In the genomic region with DNA sequence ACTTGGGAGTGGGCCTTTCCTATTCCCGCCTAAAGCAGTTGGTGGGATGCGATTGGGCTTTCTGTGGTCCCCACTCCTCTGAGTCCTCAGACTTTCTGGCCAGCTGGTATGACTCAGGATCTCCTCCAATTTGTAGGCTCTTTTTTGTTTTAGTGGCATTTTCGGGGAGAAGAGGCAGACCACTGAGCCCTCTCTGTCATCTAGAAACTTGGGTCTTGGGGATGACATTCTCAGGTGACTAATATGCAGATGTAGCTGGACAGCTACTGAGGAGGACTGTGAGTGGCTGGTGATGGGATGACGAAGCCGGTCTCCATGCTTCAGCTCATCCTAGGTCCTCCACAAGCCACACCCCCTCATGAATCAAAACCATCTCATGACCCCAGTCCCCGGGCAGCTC, we compare ENCODE assay signal across 44 mouse cellular contexts. TPM values are rescaled to one million over a fixed set of nuclear protein-coding genes. Genes with fewer than 3 reads are reported as not detected.
"Had no signal": no experiment of that assay in that cellular context is flagged by ENCODE, and none has a peak within 500 bp of the region (broad histone marks: within the 10 kb centered on the region; RNA-seq: fewer than 3 reads in every experiment).

No protein-coding gene starts in this region.

- H3K4me3 ChIP-seq: left cerebral cortex, adult 2 months; limb, embryonic 10.5 days; limb, embryonic 12.5 days; limb, embryonic 13.5 days; limb, embryonic 15.5 days; liver, embryonic 12.5 days; liver, embryonic 13.5 days; liver, embryonic 15.5 days; lung, embryonic 15.5 days; megakaryocyte, embryonic 14.5 days; midbrain, embryonic 10.5 days; midbrain, embryonic 12.5 days; midbrain, embryonic 13.5 days; midbrain, embryonic 15.5 days; myocyte had no signal

- DNase-seq: left cerebral cortex, postnatal 4 days; liver; liver, embryonic 13.5 days; liver, postnatal 0 days; lung, adult 2 months; lung, embryonic 14.5 days; lung, postnatal 10 days; lung, postnatal 14 days; lung, postnatal 4 days; midbrain, embryonic 14.5 days had no signal

- H3K9ac ChIP-seq: limb, embryonic 12.5 days; limb, embryonic 13.5 days; limb, embryonic 15.5 days; liver, embryonic 12.5 days; liver, embryonic 13.5 days; liver, embryonic 14.5 days; liver, embryonic 15.5 days; liver, postnatal 0 days; lung, embryonic 14.5 days; lung, embryonic 15.5 days; midbrain, embryonic 12.5 days; midbrain, embryonic 13.5 days; midbrain, embryonic 15.5 days had no signal

- H3K9me3 ChIP-seq: limb, embryonic 10.5 days; limb, embryonic 12.5 days; limb, embryonic 13.5 days; limb, embryonic 15.5 days; liver, embryonic 12.5 days; liver, embryonic 13.5 days; liver, embryonic 15.5 days; lung, embryonic 15.5 days; megakaryocyte, embryonic 14.5 days; midbrain, embryonic 10.5 days; midbrain, embryonic 12.5 days; midbrain, embryonic 13.5 days; midbrain, embryonic 15.5 days had no signal

- ATAC-seq: liver, embryonic 12.5 days; liver, postnatal 0 days; lung, postnatal 0 days; midbrain, embryonic 13.5 days; midbrain, embryonic 15.5 days; midbrain, embryonic 16.5 days had no signal

- H3K36me3 ChIP-seq: limb, embryonic 10.5 days; limb, embryonic 12.5 days; limb, embryonic 13.5 days; limb, embryonic 15.5 days; liver, embryonic 12.5 days; liver, embryonic 13.5 days; liver, embryonic 15.5 days; lung, embryonic 15.5 days; midbrain, embryonic 10.5 days; midbrain, embryonic 12.5 days; midbrain, embryonic 13.5 days; midbrain, embryonic 15.5 days had no signal

- H3K4me2 ChIP-seq: limb, embryonic 12.5 days; limb, embryonic 13.5 days; limb, embryonic 15.5 days; liver, embryonic 11.5 days; liver, embryonic 12.5 days; liver, embryonic 13.5 days; liver, embryonic 15.5 days; lung, embryonic 14.5 days; lung, embryonic 15.5 days; midbrain, embryonic 12.5 days; midbrain, embryonic 13.5 days; midbrain, embryonic 15.5 days had no signal

- H3K27ac ChIP-seq: left cerebral cortex, adult 2 months; limb, embryonic 10.5 days; limb, embryonic 12.5 days; limb, embryonic 13.5 days; limb, embryonic 15.5 days; liver, embryonic 12.5 days; liver, embryonic 13.5 days; liver, embryonic 14.5 days; liver, embryonic 15.5 days; lung, embryonic 15.5 days; macrophage; midbrain, embryonic 10.5 days; midbrain, embryonic 12.5 days; midbrain, embryonic 13.5 days; midbrain, embryonic 15.5 days had no signal

- H3K27me3 ChIP-seq: limb, embryonic 12.5 days; limb, embryonic 13.5 days; liver, embryonic 12.5 days; liver, embryonic 13.5 days; liver, embryonic 15.5 days; lung, embryonic 15.5 days; midbrain, embryonic 12.5 days; midbrain, embryonic 13.5 days; midbrain, embryonic 15.5 days had no signal

- H3K4me1 ChIP-seq: limb, embryonic 12.5 days; limb, embryonic 13.5 days; liver, embryonic 12.5 days; liver, embryonic 13.5 days; liver, embryonic 15.5 days; lung, embryonic 15.5 days; megakaryocyte, embryonic 14.5 days; midbrain, embryonic 12.5 days; midbrain, embryonic 15.5 days had no signal

RNA-seq across cellular contexts. Expression of gene AL607142.1, which starts 2.6 kb away (rescaled TPM):
- total RNA-seq: left cerebral cortex, adult 2 months; left cerebral cortex, adult 8-10 months; left cerebral cortex, postnatal 10 days; left cerebral cortex, postnatal 14 days; left cerebral cortex, postnatal 25 days; left cerebral cortex, postnatal 36 days; left cerebral cortex, postnatal 4 days; liver, adult 2 months; megakaryocyte progenitor cell, adult 5-6 weeks; megakaryocyte, adult 5-6 weeks; megakaryocyte-erythroid progenitor cell, adult 5-6 weeks; monocyte, adult 5-6 weeks had no signal
- polyA plus RNA-seq: limb, embryonic 10.5 days; limb, embryonic 11.5 days; limb, embryonic 12.5 days; limb, embryonic 13.5 days; limb, embryonic 14.5 days; limb, embryonic 15.5 days; liver, adult 2 months; liver, embryonic 11.5 days; liver, embryonic 12.5 days; liver, embryonic 13.5 days; liver, embryonic 14.5 days; liver, embryonic 15.5 days; liver, embryonic 16.5 days; liver, postnatal 0 days; lung, adult 2 months; lung, embryonic 14.5 days; lung, embryonic 15.5 days; lung, embryonic 16.5 days; lung, postnatal 0 days; macrophage; midbrain, embryonic 10.5 days; midbrain, embryonic 12.5 days; midbrain, embryonic 13.5 days; midbrain, embryonic 14.5 days; midbrain, embryonic 15.5 days; midbrain, embryonic 16.5 days; myocyte; neural tube, embryonic 11.5 days had no signal
